Mouse (Mus musculus): Measurements from ENCODE around the gene Gm21970.
A peak's percentile ranks its signal among the peaks of the same experiment; 100 is the strongest.

Gm21970 gene

DNA sequence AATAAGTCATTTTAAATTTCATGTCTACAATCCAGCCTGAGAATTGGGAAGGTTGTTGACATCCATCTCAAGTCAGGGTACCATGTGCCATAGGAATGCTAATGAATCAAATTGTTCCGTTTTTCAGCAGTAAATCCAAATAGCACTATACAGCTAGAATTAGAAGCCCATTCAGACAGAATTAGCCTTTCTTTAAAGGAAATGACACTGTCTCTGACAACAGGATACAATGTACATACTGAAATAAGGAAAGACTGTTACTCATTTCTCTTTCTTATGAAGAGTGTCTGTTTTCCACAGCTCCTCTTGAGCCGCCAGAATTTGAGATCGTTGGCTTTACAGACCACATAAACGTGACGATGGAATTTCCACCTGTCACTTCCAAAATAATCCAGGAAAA is at the start of gene Gm21970:
Gene Gm21970, plus strand, starts transcription at position 301 of the 400 bp plus-strand sequence.
- DNase-seq (ENCODE audit: low read depth, low spot score) = no peak

DNA sequence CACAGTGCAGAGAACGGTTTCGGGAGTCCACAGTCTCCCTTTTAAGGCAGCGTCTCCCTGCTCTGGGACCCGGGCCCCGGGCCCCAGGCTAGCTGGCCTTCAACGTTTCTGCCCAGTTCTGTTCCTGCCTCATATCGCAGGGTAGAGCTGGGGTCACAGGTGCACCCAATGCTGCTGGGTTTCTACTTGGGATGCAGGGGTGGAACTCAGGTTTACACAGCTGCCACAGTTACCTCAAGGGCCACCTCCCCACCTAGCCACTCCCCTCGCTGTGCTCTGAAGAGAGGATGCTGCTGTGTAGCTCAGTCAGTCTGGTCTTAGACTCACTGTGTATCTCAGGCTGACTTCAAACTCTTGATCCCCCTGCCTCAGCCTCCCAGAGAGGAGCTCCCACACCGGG is 45.0 kb upstream of the Gm21970 start:
- no peak for DNase-seq (ENCODE audit: low read depth, low spot score)

- no peak for DNase-seq (ENCODE audit: low read depth, low spot score)
Observed at GRCm38 (mm10) chr16:91347491-91348263, 43.8 kb upstream of the Gm21970 start.

DNA sequence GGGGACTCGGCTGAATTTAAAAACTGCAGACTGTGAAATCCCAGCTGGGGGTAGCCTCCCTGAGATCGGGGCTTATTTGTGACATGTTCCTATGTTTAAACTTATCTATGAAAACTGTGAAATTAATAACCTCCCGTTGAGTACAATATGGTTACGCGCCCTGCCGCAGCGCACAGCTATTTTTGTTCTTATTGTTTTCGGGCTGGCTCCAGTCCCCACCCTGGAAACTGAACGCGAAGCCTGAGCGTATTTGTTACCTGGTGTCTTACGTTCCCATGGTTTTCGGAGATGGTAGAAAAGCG is 43.3 kb upstream of the Gm21970 start:
- DNase-seq (ENCODE audit: low read depth, low spot score) = no peak

- DNase-seq (ENCODE audit: low read depth, low spot score) = no peak
Observed at GRCm38 (mm10) chr16:91348588-91349330, 42.8 kb upstream of the Gm21970 start.

DNA sequence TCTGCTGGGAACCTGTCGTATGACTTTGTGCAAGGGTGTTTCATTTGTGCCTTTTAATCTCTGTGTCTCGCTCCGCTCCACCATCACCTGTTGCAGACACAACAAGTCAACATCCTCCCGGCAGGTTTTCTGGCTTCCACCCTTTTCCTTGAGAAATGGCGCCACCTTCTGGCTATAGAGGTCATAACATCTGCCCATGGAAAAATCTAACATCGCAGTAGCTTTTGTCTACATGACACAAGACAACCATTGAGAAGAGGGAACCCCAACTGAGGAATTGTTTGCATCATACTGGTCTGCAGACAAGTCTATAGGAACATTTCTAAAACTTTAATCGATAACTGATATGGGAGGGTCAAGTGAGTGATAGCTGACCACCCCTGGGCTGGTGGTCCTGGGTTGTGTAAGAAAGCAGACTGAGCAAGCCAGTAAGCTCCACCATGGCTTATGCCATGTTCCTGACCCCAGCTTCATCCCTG is 39.4 kb upstream of the Gm21970 start:
- DNase-seq (ENCODE audit: low read depth, low spot score) = peak; percentile 66

GRCm38 (mm10) chr16:91352749-91353148 is 38.8 kb upstream of the Gm21970 start:
- no peak for DNase-seq (ENCODE audit: low read depth, low spot score)

GRCm38 (mm10) chr16:91353177-91353576 is 38.3 kb upstream of the Gm21970 start:
- no peak for DNase-seq (ENCODE audit: low read depth, low spot score)

DNA sequence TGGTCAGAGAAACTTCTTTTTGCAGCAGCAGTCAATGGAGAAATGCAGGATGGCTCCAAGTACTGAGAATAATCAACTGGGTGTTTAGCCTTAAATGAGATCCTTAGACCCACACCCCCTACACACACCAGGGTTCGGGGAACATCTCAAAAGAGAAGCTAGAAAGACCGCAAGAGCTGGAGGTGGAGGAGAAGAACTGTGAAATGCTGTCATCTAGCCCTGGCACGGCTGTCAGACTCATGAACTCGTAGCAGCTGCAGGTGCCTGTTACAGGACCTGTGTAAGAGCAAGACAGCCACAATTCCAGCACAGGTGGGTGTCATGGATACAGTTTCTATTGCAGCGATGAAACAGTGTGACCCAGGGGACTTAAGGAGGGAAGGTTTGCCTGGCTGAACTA is 37.9 kb upstream of the Gm21970 start:
- no peak for DNase-seq (ENCODE audit: low read depth, low spot score)

DNA sequence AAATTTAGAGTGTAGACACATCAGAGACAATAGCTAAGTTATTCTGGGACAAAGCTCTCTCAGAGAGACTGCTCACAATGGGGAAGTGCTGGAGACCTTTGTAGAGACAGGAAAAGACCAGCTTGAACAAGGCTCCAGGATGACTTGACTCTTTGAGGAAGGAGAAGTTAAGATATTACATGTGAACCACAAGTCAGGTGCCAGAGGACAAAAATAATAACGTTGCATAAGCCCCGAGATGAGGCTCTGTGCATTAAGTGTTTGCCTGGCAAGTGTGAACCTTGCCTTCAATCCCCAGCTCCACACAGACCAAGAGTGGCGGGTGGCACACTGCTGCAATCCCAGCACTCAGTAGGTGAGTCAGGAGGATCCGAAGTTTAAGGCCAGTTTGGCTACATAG is 36.9 kb upstream of the Gm21970 start:
- no peak for DNase-seq (ENCODE audit: low read depth, low spot score)

DNA sequence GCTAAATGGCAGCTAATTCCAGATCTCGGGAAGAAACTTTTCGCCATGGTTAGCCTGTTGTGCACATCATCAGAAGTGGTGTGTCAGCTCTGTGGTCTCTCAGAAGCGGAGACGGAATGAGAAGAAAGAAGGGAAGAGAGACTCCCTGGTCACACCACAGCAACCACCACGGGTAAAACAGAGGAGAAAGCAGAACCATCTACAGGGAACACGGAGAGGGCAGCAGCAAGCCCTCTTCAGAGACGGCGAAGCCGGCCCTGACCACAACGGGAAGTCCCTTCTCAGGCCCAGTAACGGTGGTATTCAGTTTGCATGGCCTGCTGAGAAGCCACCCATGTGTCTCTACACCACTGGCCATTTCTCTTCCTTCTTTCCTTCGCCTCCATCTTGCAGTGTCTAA is 36.4 kb upstream of the Gm21970 start:
- DNase-seq (ENCODE audit: low read depth, low spot score) = no peak

DNA sequence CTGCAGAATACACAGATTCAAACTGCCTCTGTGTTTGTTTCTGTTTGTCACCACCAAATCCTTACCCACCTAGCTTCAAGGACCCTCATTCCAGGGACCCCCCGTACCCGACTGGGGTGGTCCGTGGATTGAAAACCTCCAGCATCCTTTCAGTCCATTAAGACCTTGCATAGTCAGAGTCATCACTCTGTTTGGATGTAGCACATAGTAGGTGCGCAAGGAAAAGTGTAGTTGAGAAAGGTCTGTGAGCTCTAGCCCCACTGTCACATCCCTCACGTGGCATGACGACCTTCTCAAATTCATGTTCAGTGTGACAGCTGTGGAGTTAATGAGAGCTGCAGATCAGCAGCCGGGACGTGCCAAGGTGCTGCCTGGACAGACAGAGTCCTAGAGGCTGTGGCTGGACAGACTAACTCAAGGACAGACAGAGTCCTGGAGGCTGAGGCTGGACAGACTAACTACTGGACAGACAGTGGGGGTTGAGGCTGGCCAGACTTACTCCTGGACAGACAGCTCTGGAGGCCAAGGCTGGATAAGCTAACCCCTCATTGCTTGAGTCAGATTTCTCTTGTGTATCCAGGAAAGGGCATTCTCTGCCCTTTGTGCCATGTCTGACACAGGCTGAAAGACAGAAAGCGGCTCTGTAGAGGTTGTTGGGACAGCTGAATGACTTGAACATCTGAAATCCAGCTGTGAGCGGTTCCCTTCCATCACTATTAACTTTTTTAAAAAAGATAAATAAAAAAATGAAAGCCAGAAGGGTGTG is 34.6 kb upstream of the Gm21970 start:
- DNase-seq (ENCODE audit: low read depth, low spot score) = no peak

- DNase-seq (ENCODE audit: low read depth, low spot score) = no peak
Observed at GRCm38 (mm10) chr16:91357526-91357900, 34.0 kb upstream of the Gm21970 start.

DNA sequence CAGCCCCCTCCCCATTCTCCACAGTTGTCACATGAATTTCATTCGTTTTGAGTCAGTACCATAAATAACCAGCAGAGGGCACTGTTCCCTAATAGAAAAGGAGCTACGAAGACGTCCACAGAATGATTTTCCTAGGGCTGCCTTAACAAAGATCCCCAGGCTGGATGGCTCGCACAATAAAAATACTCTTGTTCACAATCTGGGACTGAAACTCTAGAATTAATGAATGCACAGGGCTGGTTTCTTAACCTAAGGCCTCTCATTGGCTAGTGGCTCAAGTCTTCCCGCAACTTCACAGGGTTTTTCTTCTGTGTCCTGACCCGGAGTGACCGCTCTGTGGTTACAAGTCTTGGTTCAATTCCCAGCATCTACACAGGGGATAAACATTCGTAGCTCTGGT is 33.0 kb upstream of the Gm21970 start:
- DNase-seq (ENCODE audit: low read depth, low spot score) = no peak

DNA sequence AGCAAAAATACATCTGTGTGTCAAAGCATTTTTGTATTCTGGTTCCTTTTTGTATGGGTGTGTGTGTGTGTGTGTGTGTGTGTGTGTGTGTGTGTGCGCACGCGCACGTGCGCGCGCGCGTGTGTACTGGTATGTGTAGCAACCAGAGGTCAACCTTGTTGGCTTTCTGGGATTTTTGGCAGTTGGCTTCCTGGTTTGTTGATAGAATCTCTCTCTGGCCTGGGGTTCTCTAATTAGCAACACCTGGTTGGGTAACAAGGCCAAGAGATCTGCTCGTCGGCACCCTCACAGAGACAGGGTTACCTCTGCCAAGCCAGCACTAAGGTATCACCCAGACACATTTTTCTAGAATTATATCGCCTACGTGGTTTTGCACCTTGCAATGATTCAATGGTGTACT is 32.0 kb upstream of the Gm21970 start:
- no peak for DNase-seq (ENCODE audit: low read depth, low spot score)

DNA sequence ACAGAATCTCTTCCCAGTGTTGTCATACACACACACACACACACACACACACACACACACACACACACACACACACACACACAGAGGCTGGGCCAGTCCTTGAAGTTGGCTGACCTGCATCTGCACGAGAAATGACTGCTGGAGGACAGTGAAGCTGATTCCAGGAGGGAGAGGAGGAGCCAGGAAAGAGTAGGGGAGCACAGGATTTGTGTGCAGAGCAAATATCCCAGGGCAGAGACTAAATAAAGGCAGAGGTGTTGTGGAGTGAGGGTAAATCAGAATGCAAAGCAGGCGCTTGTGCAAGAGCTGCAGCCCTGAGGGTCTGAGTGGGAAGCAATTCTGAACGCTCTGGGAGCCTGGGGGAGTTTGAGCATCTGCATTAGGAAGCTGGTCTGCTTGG is 31.4 kb upstream of the Gm21970 start:
- DNase-seq (ENCODE audit: low read depth, low spot score) = no peak

- DNase-seq (ENCODE audit: low read depth, low spot score) = no peak
Observed at GRCm38 (mm10) chr16:91362006-91362405, 29.5 kb upstream of the Gm21970 start.

- DNase-seq (ENCODE audit: low read depth, low spot score) = no peak
Observed at GRCm38 (mm10) chr16:91362616-91363272, 28.8 kb upstream of the Gm21970 start.

DNA sequence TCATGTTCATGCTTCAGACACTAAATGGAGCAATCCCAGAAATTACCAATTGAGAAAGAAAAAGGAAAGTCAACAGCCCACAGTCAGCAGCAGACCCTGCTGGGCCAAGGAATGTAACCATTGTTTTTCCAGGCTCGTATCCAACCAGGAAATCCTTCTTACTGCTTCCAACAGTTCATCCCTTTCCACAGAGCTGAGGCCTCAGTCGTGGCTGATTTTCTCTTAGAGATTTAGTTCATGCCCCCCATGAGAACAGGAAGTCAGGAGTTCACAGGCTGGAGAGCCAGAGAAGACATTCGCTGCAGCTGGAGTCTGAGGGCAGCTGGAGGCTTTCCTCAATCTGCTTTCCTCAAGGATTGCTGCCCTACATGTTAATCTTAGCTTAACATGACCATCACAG is 28.0 kb upstream of the Gm21970 start:
- DNase-seq (ENCODE audit: low read depth, low spot score) = no peak

DNA sequence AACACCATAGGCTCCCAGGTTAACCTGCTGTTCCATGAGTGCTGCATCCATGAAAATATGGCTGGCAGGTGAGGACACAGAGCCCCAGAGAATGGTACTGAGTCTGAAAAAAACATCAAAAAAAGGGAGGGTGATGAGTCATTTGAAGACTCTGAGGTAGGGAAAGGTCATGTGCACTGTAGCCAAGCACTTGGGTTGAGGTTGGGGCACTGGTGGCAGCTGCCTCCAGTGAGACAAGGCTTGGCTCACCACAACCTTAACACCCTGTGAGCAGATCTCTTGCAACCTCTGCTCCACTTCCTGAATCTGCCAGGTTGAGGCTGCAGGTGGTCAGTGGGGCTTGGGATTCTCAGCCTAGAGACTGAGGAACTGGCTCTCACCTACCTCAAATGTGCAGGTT is 25.0 kb upstream of the Gm21970 start:
- no peak for DNase-seq (ENCODE audit: low read depth, low spot score)

- DNase-seq (ENCODE audit: low read depth, low spot score) = no peak
Observed at GRCm38 (mm10) chr16:91367066-91367465, 24.5 kb upstream of the Gm21970 start.

Data from telencephalon, adult 2 months (tissue).